Mouse (Mus musculus): ENCODE measurements around the gene Fbh1.

- TF ChIP-seq CTCF (IDR thresholded peaks at IDR 0.05; ENCODE audit: low read depth, low read length), result no peak
- no peak for TF ChIP-seq POLR2AphosphoS5 (IDR thresholded peaks at IDR 0.05; ENCODE audit: insufficient replicate concordance, low read depth, low read length)
- no peak for TF ChIP-seq GATA2 (IDR thresholded peaks at IDR 0.05; ENCODE audit: borderline replicate concordance, low read depth, low read length)
Observed at GRCm38 (mm10) chr2:11708538-11708937, 68.8 kb downstream of the Fbh1 start.
